16 mouse cellular contexts compared by ENCODE assay signal in the genomic region with DNA sequence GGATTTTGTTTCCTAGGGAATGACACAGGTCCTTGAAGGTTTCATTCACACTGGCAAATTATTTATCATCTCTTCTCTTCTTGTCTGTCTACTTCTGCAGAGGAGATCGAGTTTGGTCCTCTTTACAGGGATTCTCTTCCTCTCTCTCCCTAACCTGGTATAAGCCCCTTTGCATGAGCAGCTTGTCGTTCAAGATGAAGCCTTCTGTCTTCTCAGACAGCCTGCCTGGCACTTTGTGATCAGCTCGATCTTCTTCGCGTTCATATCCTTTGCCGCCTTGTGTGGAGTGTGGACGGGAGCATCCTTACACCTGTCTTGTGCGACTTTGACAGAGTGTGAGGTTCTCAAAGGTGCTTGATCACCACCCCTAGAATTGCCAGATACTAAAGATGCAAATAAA.
"Had no signal": no experiment of that assay in that cellular context is flagged by ENCODE, and none has a peak within 500 bp of the region (broad histone marks: within the 10 kb centered on the region; RNA-seq: fewer than 3 reads in every experiment).

No protein-coding gene starts in this region.

- H3K9ac ChIP-seq: neural tube, embryonic 13.5 days; neural tube, embryonic 15.5 days; stomach, embryonic 15.5 days had no signal

- DNase-seq: retina, postnatal 1 day; right cerebral cortex, adult 18-20 months; right cerebral cortex, postnatal 14 days; right cerebral cortex, postnatal 25 days; right cerebral cortex, postnatal 4 days; spleen, adult 18-20 months; thymus, adult 18-20 months; thymus, adult 2 months; thymus, postnatal 14 days; thymus, postnatal 25 days; thymus, postnatal 36 days; thymus, postnatal 4 days had no signal

- H3K27ac ChIP-seq: neural tube, embryonic 13.5 days; neural tube, embryonic 15.5 days; stomach, embryonic 15.5 days; stomach, postnatal 0 days had no signal

- H3K36me3 ChIP-seq: neural tube, embryonic 13.5 days; neural tube, embryonic 15.5 days; stomach, embryonic 15.5 days had no signal

- H3K4me2 ChIP-seq: neural tube, embryonic 13.5 days; neural tube, embryonic 15.5 days; stomach, embryonic 15.5 days had no signal

- H3K9me3 ChIP-seq: neural tube, embryonic 13.5 days; neural tube, embryonic 15.5 days; stomach, embryonic 15.5 days had no signal

- H3K4me3 ChIP-seq: neural tube, embryonic 13.5 days; neural tube, embryonic 15.5 days; stomach, embryonic 15.5 days had no signal
